Mouse (Mus musculus): ENCODE data around the gene Fap.

The Fap gene

DNA sequence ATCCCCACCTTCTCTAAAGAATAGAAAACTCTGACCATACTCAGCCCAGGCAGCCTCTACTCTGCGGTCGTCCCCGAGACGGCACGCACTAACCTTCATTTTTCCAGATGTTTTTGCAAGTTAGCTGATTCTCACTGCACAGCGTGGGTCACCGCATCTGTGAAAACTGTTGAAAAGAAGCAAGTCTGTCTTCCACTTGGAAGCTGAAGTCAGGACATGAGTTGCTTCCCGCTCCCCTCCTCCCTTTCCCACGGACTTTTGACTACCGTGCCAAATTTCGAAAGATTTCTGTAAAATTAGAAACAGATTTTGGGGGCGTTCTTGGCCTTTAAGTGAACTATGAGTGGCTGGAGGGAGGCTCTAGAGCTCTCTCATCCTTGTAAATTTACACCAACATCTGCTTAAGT, at the start of gene Fap:
Gene Fap (minus strand): TSS at position 323 of the 407 bp plus-strand sequence.
- no peak for DNase-seq (ENCODE audit: low spot score in 2 of 2)

DNA sequence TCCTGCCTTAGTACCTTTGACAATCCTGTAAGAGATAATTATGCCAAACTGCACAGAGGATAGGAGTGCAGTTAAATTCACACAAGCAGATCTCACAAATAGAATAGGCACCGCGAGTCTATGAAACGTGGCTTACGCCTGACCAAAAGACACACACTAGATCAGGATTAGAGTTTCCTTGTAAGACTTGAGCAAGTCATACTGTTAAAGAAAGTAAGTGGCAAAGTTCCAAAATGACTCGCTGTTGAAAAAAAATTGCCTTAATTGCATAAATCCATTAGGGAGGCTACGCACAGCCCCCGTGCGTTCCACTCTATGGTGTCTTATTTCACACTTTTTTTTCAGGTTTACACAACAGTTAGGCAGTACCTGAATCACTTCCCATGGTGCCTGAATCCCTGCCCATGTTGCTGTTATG, 49.2 kb upstream of the Fap start:
- DNase-seq (ENCODE audit: low spot score in 2 of 2): no peak

DNA sequence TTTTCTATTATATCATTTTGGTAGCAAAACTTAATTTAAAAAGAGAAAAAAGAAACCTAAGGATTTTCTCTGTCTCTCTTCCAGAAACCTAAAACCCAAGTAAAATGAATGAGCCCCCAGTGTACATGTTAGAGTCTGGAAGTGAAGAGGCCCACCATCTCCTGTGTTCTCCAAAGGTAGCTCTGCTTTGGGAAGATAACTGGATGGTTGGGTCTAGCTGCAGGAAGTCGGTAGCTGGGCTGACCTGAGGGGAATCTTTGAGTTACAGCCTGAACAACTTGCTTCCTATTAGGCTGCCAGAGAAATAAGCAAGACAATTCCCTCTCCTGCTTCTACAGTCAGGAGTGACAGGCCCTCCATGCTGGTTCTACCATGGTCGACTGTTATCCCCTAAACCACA, 45.8 kb upstream of the Fap start:
- no peak for DNase-seq (ENCODE audit: low spot score in 2 of 2)

DNA sequence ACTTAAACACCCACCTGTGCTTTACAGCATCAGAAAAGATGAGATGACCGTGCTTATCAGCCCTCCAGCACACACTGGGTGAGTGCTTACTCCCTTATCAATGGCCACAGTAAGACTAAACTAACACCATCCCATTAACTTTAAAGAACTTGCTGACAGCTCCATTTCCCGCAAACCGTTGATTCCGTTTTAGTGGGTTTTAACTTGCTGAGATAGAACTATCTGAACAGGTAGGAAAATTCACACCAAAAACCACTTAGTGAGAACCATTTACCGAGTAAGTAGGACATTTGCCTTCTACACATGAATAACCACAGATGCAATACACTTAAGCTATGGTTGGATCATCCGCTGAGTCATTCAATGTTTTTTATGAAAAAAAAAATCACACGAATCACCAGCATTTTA, 45.1 kb upstream of the Fap start:
- DNase-seq (ENCODE audit: low spot score in 2 of 2): no peak

DNA sequence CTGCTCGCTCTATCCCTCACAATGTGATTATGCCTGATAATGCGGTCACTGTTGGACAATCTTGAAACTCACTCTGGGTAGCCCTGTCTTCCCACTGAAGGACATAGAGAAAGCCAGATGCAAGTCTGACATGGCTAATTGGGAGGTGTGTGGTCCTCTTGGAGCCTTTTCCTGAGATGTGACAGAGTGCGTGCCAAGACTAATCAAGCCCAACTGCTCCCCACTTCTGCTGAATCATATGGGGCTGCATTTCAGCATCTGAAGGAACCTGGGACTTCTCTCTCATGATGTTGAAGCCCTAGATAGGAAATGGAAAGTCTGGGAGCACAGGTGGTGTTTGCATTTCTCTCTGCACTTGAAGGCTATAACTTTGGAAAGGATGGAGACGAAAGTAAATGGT, 39.3 kb upstream of the Fap start:
- DNase-seq (ENCODE audit: low spot score in 2 of 2): no peak

DNA sequence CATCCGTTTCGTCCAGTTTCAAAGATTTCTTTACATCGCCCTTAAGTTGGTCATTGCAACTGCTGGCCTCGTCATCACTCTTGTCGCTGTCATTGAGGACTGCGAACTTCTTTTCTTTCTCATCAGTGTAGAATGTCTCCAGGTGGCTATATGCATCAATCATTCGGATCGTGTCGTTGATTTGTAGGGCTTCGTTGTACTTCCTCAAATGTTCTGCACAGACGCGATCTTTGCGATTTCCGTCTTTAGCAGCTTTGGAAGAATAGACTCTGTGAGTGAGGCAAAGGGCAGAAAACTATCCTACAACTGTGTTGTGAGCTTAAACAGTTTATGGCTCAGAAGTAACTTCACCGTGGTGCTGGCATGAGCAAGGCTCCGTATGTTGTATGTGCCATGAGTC, 32.3 kb upstream of the Fap start:
- no peak for DNase-seq (ENCODE audit: low spot score in 2 of 2)

DNA sequence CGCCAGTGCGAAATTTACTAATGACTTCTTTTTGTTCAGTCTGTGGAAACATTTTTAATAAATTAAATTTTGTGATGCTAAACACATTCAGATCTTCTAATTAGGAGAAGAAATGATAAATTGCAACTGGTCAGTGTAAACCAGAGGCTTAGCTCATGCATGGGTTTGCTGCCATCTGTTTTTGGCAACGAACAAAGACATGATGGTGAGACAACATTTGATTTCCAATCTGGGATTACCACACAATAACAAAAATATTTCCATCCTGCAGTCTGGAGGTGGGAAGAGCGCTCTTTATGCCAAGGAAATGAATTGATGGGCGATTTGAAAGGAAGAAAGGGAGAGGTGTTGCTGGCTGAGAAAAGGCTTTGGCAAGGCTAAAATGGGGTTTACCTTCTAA, 29.7 kb upstream of the Fap start:
- DNase-seq (ENCODE audit: low spot score in 2 of 2): no peak

DNA sequence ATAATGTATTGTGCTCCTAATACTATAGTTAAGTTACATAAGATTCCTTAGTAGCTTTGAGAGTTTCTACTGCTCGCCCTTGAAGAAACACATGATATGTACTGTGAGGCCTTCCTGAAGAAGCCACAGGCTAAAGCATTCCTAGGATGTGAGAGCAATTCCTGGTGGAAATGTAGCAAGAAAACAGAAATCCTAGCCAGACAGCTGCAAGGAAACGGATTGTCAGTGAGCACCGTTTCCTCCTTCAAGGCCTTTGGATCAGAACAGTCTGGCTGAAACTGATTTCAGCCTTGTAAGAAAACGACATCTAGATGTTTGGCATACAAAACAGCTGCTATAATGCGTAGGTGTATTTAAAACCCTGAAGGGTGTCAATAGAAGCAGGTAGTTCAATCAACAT, 22.7 kb upstream of the Fap start:
- DNase-seq (ENCODE audit: low spot score in 2 of 2): no peak

DNA sequence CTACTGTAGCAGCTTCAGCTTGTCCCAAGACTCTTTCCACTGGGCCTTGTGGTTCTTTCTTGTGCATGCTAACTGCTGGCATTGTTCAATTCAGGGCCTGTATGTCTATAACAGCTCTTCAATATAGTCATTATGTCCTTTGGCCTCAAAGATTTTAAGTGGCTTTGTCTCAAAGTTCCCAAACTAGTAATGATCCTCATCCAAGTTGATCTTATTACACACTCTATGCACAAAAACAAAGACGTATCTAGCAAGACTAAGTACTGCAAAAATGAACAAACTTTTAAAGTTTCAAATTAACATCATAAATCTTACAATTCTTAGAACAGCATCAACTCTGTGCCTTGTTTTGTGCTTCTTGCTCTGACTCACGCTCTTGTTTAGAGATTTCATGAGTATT, 20.6 kb upstream of the Fap start:
- DNase-seq (ENCODE audit: low spot score in 2 of 2): no peak

DNA sequence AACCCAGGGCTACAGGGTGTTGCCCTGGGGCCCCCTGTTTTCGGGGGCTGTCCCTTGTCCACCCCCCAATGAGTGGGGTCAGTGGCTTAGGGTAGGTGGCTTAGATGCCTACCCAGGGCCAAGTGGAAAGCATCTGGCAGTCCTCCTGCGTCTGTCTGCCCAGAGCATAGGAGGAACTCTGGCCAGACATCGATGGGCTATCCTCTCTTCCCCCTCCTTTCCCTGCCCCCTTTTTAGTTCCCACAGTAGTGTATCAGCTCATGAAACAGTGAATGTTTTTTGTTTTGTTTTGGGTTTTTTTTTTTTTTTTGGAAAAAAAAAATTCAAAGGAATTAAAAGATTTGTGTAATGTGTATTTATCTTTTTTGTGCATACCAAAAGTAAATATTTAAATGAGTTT, 17.7 kb upstream of the Fap start:
- no peak for DNase-seq (ENCODE audit: low spot score in 2 of 2)

DNA sequence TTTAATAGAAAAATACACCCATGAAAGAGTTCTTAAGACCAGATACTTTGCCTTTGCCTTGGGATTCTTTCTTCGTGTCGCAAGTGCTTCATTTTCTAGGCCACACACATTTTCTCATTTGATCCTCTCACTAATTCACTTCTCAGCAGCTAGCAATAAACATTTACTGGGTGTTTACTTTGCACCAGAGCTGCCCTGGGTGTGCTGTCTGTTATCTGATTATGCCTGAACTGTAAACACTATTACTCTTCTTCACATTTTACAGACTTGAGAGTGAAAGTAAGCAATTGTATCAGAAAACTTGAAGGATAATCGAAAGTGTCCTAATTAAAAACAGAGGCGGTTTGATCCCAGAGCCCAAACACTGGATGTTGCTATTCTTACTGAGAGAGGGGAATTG, 15.5 kb upstream of the Fap start:
- DNase-seq (ENCODE audit: low spot score in 2 of 2): no peak

DNA sequence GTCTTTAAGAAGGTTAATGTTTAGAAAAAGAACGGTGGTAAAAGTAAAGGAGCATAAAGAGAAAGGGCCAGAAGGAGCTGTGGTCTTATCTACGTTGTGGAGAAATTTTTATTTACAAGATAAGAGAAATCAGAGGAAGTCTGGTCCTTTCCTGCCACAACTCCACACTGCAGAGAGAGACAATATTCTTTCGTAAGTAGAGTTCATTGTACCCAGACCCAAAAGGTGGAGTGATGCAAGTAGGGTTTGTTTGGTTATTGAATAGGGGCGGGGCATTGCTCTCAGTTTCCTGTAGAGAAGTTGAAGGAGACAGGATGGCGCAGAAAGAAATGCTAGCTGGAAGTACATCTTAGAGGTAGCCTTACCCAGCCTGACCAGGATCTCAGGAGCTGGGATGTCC, 11.9 kb upstream of the Fap start:
- no peak for DNase-seq (ENCODE audit: low spot score in 2 of 2)

DNA sequence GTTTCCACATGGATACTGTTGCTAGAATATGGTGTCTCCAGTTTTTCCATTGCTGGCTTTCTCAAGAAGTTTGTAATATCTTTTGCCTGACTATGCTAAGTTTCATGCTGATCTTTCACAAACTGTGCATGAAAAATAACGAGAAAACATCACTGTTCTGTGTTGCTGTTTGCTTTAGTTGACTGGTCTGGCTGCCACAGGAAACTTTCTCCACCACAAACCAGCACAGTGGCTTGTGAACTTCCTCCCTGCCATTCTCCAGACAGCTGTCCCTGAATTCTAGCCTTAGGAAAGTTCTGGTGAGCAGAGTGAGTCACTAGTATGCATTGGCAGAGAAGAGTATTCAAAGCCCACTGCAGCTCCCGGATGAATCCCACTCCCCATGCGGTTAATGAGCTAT, 1.1 kb upstream of the Fap start:
- no peak for DNase-seq (ENCODE audit: low spot score in 2 of 2)

DNA sequence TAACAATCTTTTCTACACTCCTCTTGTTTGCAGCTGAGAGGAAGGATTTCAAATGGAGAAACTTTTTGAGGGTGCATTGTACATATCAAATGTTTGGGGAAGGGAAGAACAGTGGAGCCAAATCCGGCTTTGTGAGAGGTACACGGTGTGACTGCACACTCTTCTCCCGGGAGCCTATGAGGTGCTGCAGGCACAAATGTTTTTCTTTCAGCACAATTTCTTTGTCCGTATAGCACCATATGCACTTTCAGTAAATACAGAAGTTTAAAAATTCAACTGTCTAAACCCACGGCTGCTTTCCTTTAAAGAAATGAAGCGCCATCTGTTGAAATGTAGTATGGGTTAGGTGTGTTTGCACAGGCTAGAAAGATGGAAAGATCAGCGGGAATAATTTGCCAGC, 375 bp upstream of the Fap start:
- no peak for DNase-seq (ENCODE audit: low spot score in 2 of 2)

DNA sequence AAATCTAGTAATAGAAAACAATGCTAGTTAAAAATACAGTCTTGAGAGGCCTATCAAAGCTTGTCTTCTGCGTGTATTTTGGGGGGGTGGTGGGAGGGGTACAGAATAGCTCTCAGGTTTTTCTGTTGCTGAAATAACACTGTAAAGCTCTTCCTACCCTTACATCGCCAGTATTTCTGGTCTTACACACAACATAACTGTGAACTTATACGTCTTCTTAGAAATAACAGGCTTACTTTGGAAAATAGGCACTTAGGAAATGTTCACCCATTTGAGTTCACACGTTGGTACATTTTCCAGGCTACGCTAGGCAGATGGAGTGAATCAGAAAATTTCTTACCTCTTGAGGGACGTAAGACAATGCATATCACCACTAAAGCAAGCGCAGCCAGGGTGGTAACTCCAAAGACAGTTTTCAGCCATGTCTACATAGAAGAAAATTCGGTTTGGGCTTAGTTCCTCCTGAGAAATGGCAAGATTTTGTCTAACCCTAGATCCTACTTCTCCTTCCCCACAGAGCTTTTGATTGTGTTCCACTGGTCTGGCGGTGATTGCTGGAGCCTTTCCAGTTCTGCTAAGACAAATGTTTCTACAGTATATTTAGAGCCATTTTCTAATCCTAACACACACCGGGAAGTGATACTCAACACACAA, 649 bp downstream of the Fap start:
- DNase-seq (ENCODE audit: low spot score in 2 of 2): no peak

DNA sequence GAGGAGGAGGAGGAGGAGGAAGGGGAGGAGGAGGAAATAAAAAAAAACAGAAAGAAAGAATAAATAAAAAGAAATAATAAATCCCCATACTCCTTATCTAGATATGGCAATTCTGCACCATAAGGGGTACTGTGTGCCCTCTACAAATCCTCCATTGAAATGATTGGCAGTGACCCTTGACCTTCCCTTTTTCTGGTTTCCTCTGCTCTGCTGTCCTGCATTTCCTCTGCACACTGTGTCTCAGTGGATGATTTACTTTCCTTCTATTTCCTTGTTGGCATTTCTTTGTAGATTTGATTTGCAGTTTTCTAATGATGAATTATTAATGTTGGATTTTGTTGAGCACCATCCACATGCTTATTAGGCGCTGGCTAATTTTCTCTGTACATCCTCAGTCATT, 9.2 kb downstream of the Fap start:
- no peak for DNase-seq (ENCODE audit: low spot score in 2 of 2)

DNA sequence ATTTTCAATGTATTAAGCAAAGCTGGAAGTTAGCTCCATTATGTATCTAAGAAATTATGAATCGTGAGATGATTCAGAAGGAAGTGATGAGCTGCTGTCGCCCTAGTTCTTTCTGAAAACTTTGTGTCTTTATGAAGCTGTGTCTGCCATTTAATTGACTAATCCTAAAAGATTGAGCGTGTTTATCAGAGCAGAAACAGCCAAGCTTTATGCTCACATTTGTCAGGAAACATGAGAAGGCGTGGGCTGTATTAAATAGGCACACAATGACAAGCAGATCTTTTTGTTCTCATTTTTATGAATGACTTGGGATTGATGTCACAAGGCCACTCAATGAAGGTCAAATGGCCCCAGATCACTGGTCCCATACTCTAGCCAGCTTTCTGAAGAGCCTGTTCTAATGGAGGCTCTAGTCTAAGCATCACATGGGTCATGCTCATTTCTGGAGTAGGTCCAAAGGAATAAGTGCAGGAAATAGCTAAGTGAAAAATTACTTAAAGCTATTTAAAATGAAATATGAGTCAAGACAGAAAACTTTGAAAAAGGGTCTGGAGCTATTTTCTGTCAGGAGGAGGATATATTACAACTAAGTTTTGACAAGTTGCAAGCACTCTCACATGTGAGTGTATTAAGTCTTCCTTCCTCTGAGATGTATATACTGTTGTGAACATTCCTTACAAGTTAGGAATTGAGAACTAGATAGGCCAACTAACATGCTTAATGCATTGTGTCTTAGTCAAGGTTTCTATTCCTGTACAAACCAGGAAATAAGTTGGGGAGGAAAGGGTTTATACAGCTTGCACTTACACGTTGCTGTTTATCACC, 11.0 kb downstream of the Fap start:
- no peak for DNase-seq (ENCODE audit: low spot score in 2 of 2)

DNA sequence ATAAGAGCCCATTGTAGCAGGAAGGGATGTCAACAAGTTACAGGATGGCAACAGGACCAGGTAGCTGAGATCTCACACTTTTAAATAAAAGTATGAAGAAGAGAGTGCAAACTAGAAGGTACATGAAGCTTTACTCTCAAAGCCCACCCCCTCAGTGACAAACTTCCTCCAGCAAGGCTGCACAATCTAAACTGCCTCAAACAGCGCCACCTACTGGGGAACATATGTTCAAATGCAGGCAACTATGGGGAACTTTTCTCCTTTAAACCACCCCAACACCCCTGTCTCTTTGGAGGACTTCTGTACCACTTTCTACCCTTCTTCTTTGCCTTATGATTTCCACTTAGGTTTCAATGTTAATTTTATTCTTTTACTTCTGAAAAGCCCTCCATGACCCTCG, 16.5 kb downstream of the Fap start:
- no peak for DNase-seq (ENCODE audit: low spot score in 2 of 2)

DNA sequence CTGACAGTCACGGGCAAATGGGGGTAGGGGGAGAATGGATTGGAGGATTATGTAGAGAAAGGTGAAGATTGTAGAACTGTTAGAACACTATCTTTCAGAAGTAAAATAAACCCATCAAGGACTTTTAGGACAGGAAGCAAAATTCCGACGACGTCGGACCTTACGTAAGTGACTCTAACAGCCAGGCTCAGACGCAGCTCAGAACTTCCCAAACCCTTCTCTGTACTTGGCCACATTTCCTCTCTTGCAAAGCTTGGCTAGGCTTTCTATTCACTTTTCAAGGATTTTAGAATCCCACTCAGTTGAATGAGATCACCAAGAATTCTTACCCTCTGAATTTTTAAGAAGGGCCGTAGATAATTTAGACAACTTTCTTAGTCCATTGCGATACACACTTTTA, 17.5 kb downstream of the Fap start:
- no peak for DNase-seq (ENCODE audit: low spot score in 2 of 2)

DNA sequence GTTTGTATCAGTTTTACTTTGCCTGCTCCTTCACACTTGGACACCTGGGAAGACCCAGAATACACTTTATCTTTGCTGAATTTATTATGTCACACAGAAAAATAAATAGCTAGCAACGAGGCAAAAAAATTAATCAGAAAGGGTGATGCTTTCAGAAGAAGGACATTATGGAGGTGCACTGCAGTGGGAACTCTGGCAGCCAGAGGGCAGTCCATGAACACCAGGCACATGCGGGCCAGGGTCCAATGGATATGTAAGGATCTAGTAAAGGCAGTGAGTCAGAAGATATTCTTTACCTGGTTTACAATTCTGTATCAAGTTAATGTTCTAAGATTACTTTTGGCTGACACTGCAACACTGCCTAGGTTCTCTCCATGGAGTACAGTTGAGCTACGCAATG, 24.2 kb downstream of the Fap start:
- DNase-seq (ENCODE audit: low spot score in 2 of 2): no peak

DNA sequence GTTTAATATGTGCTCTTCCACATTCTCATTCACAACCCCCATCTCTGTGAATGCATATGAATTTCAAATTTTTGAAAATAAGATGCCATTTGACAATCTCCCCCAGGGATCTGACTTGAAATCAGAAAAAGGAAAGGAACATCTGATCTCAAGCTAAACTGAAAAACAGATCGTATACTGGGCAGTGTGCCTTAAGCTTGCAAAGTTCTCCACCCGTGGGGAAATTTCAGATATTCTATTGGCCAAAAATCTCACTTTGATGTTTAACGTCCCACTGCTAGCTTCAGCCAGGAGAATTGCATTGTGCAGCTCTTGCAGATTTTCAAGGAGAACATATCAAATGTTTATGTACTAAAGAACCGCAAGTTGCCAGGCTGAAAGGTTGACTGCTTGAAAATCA, 24.7 kb downstream of the Fap start:
- DNase-seq (ENCODE audit: low spot score in 2 of 2): no peak

DNA sequence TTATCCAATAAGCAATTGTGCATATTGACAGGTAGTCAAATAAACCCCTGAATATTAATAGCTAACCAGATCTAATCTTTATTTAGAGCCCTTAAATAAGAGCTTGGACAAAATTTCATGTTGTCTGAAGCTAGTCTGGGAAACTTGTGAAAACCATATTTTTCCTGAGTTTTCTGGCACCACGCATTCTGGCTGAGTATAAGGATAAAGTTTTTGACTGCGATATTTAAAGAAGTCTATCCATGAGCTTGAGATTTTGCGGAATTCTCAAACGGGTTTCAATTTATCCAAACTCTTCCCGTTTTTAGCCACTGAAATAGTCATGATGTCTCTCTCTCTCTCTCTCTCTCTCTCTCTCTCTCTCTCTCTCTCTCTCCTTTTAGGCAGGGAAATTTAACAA, 25.8 kb downstream of the Fap start:
- DNase-seq (ENCODE audit: low spot score in 2 of 2): no peak

DNA sequence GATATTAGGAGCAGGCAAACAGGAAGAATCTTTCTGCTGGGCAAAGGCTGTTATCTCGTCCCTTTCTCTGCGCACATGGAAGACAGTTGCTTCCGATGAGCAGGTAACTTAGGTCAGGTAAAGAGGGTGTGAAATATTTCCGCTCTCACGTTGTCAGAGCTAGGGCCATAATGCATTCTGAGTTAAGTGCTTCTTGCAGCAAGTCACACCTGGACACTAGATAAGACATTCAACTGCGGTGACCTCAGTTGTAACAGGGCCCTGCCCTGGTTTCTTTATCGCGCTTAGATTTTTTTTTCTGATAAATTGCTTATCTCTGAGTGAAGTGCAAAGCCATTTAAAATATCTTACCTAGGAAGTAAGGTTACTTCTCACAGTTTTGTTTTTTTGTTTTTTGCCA, 38.4 kb downstream of the Fap start:
- DNase-seq (ENCODE audit: low spot score in 2 of 2): no peak

DNA sequence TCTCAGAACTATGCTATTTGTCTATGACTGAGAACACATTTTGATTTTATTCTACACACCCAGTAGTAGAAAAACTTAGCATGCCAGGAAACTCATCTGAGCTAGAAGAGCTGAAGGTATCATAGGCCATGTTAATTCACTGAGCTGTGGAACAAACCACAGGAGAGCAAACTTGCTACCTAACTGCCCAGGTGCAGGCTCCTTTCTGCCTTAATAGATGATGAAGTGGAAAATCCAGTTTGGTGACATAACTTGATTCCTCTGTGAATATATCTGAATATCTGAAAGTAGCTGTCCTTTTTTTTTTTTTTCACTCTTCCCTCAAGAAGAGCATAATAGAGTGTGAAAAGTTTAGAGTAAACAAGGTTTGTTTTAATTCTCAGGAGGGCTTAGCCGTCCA, 42.8 kb downstream of the Fap start:
- DNase-seq (ENCODE audit: low spot score in 2 of 2): no peak

Measured in frontal cortex, postnatal 10 days (tissue).